Mouse (Mus musculus) kidney, embryonic 16.5 days (tissue): ENCODE measurements around the gene Prdm16. TPM values are rescaled to one million over a fixed set of nuclear protein-coding genes. Genes with fewer than 3 reads are reported as not detected.

Source experiments
- ATAC-seq: fragments of 200-750 bp; cut with Nextera tagmentation; 2 replicates; pipeline ENCODE4 v1.8.0; 2017; ENCODE audit warnings: moderate TSS enrichment; ENCODE audit not compliant: low FRiP score, low TSS enrichment
- H3K27ac ChIP-seq: fragments of 300-500 bp; sonication (generic); 2 replicates; pipeline ENCODE4 v1.5.1; 2014; ENCODE audit warnings: low read length
- H3K27me3 ChIP-seq: fragments of 300-500 bp; sonication (generic); 2 replicates; pipeline ENCODE4 v1.6.1; 2014; ENCODE audit warnings: low read length, control low read depth, mixed read lengths; ENCODE audit not compliant: insufficient read depth
- H3K36me3 ChIP-seq: fragments of 300-500 bp; sonication (generic); 2 replicates; pipeline ENCODE4 v1.6.1; 2014; ENCODE audit warnings: low read length, control low read depth, mixed read lengths; ENCODE audit not compliant: insufficient read depth
- H3K4me1 ChIP-seq: fragments of 300-500 bp; sonication (generic); 2 replicates; pipeline ENCODE4 v1.6.1; 2014; ENCODE audit warnings: low read length, control low read depth, mixed read lengths; ENCODE audit not compliant: insufficient read depth
- H3K4me2 ChIP-seq: fragments of 300-500 bp; sonication (generic); replicated peaks from 2 replicates; pipeline ENCODE4 v1.6.1; 2014; ENCODE audit warnings: low read depth, low read length
- H3K4me3 ChIP-seq: fragments of 300-500 bp; sonication (generic); 2 replicates; pipeline ENCODE4 v1.5.1; 2014; ENCODE audit warnings: mild to moderate bottlenecking, low read length
- H3K9ac ChIP-seq: fragments of 300-500 bp; sonication (generic); replicated peaks from 2 replicates; pipeline ENCODE4 v1.6.1; 2014; ENCODE audit warnings: low read length
- H3K9me3 ChIP-seq: fragments of 300-500 bp; sonication (generic); 2 replicates; pipeline ENCODE4 v1.6.1; 2016; ENCODE audit warnings: low read length, control low read depth
- WGBS: fragments of 180-500 bp; shearing (Covaris S2); extraction: QIAGEN DNeasy Blood & Tissue Kit; methylation state at CpG from one replicate; pipeline ENCODE4 v1.1.7; 2014; 5-methylcytosine and 5-hydroxymethylcytosine counted together
- polyA plus RNA-seq: library from polyadenylated mRNA; unstranded; fragments of >200 nt; fragmentation: Nextera tagmentation; extraction: Ambion mirVana; gene quantifications from 2 replicates; pipeline ENCODE4 v1.2.1, GENCODE M21; 2015

The Prdm16 gene
- polyA plus RNA-seq, 1 experiment from 2014 or later, result 22.3 TPM

DNA sequence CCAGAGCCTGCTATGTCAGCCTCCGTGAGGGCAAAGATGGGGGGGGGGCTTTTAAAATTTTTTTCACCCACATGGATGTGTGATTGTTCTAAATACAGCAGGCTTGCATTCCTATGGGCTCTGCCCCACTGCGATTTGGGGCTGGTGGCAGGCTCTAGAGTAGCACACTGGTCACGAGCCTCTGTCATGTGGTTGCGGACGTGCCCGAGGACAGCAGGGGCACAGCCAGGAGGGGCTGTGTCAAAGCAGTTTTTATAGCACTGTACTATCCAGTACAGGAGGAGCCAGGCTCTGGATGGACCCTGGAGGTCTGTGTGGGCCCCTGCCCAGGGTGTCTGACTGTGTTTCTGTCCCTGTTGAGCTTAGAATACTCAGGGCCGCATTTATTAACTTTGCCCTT, 306.7 kb downstream of the Prdm16 start:
- no peak overlapping the region for H3K4me3 ChIP-seq
- H3K4me1 ChIP-seq, result peaks cover 29% of the 10 kb centered on the region
- no peak overlapping the region for H3K27ac ChIP-seq
- peaks cover 68% of the 10 kb centered on the region for H3K27me3 ChIP-seq
- H3K9ac ChIP-seq, result no peak overlapping the region
- WGBS, result 82% methylated on average over 7 of the region's 7 CpGs
- no peak overlapping the region for H3K4me2 ChIP-seq
- H3K36me3 ChIP-seq, result no peaks in the 10 kb centered on the region
- ATAC-seq, result no peak
- H3K9me3 ChIP-seq, result no peaks in the 10 kb centered on the region

DNA sequence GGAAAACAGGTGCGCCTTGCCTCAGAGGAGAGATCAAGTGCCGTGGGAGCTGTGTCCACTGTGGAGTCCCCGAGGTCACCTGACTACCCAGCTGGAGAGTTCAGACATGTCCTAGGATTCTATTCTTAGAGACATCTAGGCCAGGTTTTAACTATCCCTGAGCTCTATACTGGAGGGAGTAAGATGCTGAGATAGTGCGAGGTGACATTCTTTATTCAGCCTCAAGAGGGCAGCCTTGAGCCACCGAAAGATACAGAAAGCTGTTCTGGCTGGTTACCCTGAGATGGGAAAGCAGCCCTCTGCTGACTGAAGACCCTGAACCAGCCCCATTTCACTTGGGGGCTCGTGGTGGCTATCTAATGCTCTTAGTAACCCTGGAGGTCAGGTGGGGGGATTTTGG, 307.8 kb downstream of the Prdm16 start:
- Histone ChIP-seq H3K9ac (no peak overlapping the region), H3K4me3 (no peak overlapping the region), H3K4me1 (peaks cover 25% of the 10 kb centered on the region), H3K27me3 (peaks cover 57% of the 10 kb centered on the region), H3K27ac (no peak overlapping the region), H3K9me3 (no peaks in the 10 kb centered on the region), H3K36me3 (no peaks in the 10 kb centered on the region), H3K4me2 (no peak overlapping the region)
- WGBS, result 5% methylated on average over 6 of the region's 6 CpGs
- ATAC-seq, result peak; percentile 32; the same call in 1 of the 2 replicates

DNA sequence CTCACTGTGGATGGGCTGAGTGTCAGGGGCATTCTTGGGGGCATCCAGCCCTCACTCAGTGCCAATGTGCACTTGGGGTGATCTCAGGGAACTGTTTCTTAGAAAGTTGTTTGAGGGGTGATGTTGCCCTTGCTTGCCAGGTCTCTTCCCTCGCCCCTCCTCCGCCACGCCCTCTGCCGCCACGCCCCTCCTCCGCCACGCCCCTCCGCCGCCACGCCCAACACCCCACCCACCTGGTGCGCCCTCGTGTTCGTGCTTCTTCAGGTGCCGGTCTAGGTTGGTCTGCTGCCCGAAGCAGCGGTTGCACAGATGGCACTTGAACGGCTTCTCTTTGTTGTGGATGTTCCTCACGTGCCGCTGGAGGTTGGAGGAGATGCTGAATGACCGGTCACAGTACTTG, 308.2 kb downstream of the Prdm16 start:
- no peak overlapping the region for H3K9ac ChIP-seq
- H3K4me3 ChIP-seq, result no peak overlapping the region
- H3K27me3 ChIP-seq, result peaks cover 57% of the 10 kb centered on the region
- H3K4me1 ChIP-seq, result peaks cover 24% of the 10 kb centered on the region
- no peak overlapping the region for H3K27ac ChIP-seq
- no peaks in the 10 kb centered on the region for H3K36me3 ChIP-seq
- no peak for ATAC-seq
- no peak overlapping the region for H3K4me2 ChIP-seq
- 7% methylated on average over 18 of the region's 20 CpGs for WGBS
- H3K9me3 ChIP-seq, result no peaks in the 10 kb centered on the region

DNA sequence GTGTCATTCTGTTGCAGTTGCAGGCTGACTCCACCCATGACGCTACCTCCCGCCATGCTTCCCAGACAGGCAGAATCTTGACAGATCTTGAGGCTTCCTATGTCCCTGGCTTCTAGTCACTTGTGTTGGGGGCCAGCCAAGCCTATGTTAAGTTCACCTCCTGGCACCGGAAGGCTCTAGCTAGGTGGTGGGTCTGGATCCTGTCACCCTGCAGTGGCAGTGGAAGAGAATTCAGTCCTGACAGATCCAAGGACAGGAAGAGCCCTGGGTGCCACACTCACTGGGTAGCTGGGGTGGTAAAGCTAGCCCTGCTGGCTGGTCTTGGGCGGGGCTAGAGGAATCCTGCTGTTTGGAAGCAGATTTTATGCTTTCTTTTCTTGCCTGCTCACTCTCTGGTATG, 311.3 kb downstream of the Prdm16 start:
- H3K4me1 ChIP-seq, result 0 out of 2 replicates have a peak, but pooled peaks cover 6% of the 10 kb centered on the region
- no peaks in the 10 kb centered on the region for H3K36me3 ChIP-seq
- H3K9ac ChIP-seq, result no peak overlapping the region
- no peaks in the 10 kb centered on the region for H3K9me3 ChIP-seq
- ATAC-seq, result no peak
- 61% methylated on average over 4 of the region's 4 CpGs for WGBS
- H3K4me3 ChIP-seq, result no peak overlapping the region
- H3K27me3 ChIP-seq, result peaks cover 42% of the 10 kb centered on the region
- H3K27ac ChIP-seq, result no peak overlapping the region
- no peak overlapping the region for H3K4me2 ChIP-seq

DNA sequence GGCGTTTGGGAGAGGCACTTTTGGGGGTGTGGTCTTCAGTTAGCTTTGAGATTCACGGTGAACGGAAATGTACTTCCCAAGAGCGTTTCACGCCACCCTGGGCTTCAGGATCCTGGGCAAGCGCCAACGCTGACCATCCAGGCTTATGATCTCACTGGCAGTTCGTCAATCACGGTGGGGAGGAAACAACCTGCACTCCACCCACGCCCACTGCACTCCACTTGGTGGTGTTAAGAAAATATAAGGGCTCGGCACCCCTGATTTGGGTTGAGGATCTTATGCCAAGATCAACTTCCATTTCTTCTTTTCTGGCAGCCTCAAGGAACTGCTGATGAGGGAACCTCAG, 323.1 kb downstream of the Prdm16 start:
- no peak for ATAC-seq
- H3K27me3 ChIP-seq, result no peaks in the 10 kb centered on the region
- H3K9ac ChIP-seq, result no peak overlapping the region
- H3K27ac ChIP-seq, result no peak overlapping the region
- H3K9me3 ChIP-seq, result no peaks in the 10 kb centered on the region
- no peaks in the 10 kb centered on the region for H3K4me1 ChIP-seq
- H3K4me3 ChIP-seq, result no peak overlapping the region
- no peaks in the 10 kb centered on the region for H3K36me3 ChIP-seq
- H3K4me2 ChIP-seq, result no peak overlapping the region
- WGBS, result 72% methylated on average over 11 of the region's 11 CpGs

DNA sequence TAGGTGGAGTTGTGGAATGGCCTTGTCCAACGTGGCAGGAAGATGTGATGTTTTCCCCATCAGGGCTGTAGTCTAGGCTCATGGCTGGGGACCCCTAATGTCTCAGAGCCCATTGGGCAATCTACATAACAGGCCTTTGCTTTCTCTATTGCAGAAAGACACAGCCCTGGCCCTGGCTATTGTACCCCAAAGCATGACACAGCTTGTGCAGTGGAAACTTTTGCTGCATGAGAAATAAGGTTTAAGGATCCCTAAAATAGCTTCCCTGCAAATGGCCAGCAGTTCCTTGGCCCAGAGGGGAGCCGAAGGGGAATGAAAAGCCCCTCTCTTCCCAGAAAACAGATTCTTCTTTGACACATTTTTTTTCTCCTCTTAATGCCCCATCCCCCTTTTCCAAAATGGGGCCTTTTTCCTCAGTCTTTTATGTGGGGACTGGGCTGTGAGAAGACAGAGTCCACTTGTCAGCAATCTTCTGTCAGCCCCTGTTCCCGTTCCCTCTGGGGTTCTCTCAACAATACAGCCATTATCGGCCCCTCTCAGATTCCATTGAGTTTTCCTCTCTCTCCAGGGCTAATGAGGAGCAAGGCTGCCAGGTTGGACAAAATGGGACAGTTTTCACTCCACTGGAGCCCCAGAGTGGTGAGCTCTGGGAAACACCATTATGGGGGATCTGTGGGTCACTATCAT, 323.6 kb downstream of the Prdm16 start:
- H3K9ac ChIP-seq, result no peak overlapping the region
- no peak overlapping the region for H3K4me2 ChIP-seq
- H3K27me3 ChIP-seq, result no peaks in the 10 kb centered on the region
- no peaks in the 10 kb centered on the region for H3K4me1 ChIP-seq
- ATAC-seq, result no peak
- H3K9me3 ChIP-seq, result no peaks in the 10 kb centered on the region
- 52% methylated on average over 4 of the region's 4 CpGs for WGBS
- H3K4me3 ChIP-seq, result no peak overlapping the region
- no peak overlapping the region for H3K27ac ChIP-seq
- no peaks in the 10 kb centered on the region for H3K36me3 ChIP-seq

DNA sequence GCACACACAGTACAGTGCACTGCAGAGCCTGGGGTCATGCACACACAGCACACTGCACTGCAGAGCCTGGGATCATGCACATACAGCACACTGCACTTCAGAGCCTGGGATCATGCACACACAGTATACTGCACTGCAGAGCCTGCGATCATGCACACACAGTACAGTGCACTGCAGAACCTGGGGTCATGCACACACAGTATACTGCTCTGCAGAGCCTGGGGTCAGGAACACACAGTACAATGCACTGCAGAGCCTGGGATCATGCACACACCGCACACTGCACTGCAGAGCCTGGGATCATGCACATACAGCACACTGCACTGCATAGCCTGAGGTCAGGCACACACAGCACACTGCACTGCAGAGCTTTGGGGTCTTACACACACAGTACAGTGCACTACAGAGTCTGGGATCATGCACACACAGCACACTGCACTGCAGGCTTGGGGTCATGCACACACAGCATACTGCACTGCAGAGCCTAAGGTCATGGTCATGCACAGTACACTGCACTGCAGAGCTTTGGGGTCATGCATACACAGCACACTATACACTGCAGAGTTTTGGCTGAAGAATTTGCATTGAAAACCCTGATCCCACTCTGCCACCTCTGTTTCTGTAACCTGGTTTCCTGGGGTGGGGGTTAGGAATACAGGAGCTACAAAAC, 324.4 kb downstream of the Prdm16 start:
- H3K27me3 ChIP-seq, result no peaks in the 10 kb centered on the region
- no peak overlapping the region for H3K4me3 ChIP-seq
- no peak overlapping the region for H3K9ac ChIP-seq
- no peaks in the 10 kb centered on the region; the same call in 1 of the 2 replicates for H3K9me3 ChIP-seq
- peak; percentile 42; the same call in 1 of the 2 replicates for ATAC-seq
- 84% methylated on average over 2 of the region's 2 CpGs for WGBS
- H3K4me1 ChIP-seq, result no peaks in the 10 kb centered on the region
- no peak overlapping the region for H3K27ac ChIP-seq
- no peak overlapping the region for H3K4me2 ChIP-seq
- H3K36me3 ChIP-seq, result no peaks in the 10 kb centered on the region

DNA sequence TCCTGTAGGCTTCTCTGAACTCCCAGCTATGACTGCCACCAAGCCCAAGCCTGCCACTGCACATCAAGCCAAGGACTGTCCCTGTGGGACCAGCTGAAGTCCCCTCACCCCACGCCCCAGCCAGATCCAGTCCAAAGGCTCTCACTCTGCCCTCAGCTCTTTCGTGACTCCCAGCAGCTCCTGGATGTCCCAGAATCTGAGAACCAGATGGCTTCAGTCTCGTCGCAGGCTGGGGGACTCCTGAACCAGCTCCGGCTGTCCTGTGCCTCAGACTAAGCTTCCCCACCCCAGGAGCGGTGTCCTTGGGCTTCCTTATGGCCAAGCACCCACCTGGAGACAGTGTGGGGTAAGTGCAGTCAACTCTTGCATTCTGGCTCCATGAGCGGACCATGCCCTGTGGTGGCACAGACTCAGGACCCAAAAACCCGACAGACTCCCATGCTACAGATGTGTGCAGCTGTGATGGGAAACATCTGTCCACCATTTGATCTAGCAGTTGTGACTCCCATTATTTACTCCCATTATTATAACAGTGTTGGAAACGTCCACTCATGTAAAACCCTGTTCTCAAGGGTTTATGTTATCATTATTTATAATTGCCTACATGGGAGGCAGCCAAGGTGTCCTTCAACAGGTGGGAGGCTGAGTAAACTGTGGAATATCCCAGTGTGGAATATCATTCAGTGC, 326.0 kb downstream of the Prdm16 start:
- H3K27me3 ChIP-seq, result no peaks in the 10 kb centered on the region
- ATAC-seq, result no peak
- no peaks in the 10 kb centered on the region for H3K36me3 ChIP-seq
- WGBS, result 65% methylated on average over 9 of the region's 9 CpGs
- H3K4me3 ChIP-seq, result no peak overlapping the region
- H3K4me1 ChIP-seq, result no peaks in the 10 kb centered on the region
- H3K27ac ChIP-seq, result no peak overlapping the region
- H3K4me2 ChIP-seq, result no peak overlapping the region
- no peak overlapping the region for H3K9ac ChIP-seq
- H3K9me3 ChIP-seq, result no peaks in the 10 kb centered on the region; the same call in 1 of the 2 replicates

DNA sequence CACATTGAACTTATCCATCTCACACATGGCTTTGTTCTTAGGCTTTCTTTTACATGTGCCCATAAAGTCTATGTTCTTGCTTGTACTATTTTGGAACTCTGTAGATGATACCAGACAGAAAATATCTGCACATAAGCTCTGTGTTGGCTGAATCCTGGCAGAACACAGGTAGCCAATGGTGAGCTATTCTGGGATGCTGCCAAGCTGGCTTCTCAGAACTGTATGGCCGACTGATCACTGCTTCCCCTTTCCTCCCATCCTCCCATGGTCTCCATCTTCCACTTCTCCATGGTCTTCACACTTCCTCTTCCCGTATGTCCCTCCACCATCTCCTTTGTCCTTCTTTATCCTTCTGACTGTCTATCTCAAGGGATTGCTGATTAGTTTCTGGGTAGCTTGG, 327.5 kb downstream of the Prdm16 start:
- no peaks in the 10 kb centered on the region for H3K36me3 ChIP-seq
- H3K27me3 ChIP-seq, result no peaks in the 10 kb centered on the region
- H3K9me3 ChIP-seq, result no peaks in the 10 kb centered on the region; the same call in 1 of the 2 replicates
- no peak overlapping the region for H3K4me2 ChIP-seq
- H3K4me3 ChIP-seq, result no peak overlapping the region
- WGBS, result 79% methylated on average over 2 of the region's 2 CpGs
- no peak overlapping the region for H3K27ac ChIP-seq
- ATAC-seq, result no peak
- H3K9ac ChIP-seq, result no peak overlapping the region
- no peaks in the 10 kb centered on the region for H3K4me1 ChIP-seq

DNA sequence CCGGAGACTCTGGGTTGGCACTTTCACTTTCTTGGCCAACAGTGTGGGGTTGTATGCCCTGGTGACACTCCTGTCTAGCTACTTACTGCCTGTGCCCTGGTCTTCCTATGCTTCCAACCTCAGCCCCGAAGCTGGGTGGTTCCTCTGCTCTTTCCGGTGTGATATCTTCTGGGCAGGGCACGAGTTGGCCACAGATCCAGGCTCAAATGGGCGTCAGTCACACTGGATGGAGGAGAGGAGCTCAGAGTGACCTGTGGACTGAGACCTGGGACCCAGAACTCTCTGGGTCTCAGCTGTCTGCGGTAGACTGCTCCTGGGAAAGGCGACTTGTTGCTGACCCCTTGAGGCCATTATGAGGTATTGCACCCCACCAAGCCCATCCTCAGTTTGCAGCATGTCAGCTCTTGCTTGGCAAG, 335.2 kb downstream of the Prdm16 start, which contains the start of gene Arhgef16:
Gene Arhgef16 (minus strand): TSS at position 211 of the 416 bp plus-strand sequence.
- peaks cover 22% of the 10 kb centered on the region for H3K4me1 ChIP-seq
- peaks cover 23% of the 10 kb centered on the region for H3K27me3 ChIP-seq
- ATAC-seq, result no peak
- H3K4me3 ChIP-seq, result peak within 1 kb of the TSS; percentile 59; the same call in 1 of the 2 replicates
- H3K4me2 ChIP-seq, result 0 out of 2 replicates have a peak within 1 kb of the TSS, but pooled peaks have one; percentile 69
- no peak within 1 kb of the TSS for H3K27ac ChIP-seq
- no peak within 1 kb of the TSS; the same call in 1 of the 2 replicates for H3K9ac ChIP-seq
- H3K36me3 ChIP-seq, result no peaks in the 10 kb centered on the region
- 20% methylated on average over 7 of the region's 7 CpGs for WGBS
- H3K9me3 ChIP-seq, result no peaks in the 10 kb centered on the region
